In the genomic region with DNA sequence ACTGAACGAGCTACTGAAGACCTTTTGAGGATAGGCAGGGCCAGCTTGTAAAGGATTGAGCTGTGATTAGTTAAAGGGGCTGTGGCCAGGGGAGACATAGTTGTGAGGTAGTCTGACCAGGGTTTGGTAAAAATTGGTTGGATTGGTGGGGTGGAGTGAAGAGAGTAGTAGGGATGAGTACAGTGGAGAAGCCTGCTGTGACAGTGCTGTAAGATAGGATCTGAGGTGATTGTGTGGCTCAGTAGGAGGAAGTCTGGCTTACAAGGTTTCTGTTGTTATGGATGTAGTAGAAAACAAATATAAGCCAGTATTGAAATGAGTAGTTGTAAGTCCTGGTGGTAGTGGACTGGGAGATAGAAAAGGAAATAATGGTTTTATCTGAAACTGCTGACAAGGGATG, we compare ENCODE assay signal across 16 mouse cellular contexts.
"Had no signal": no experiment of that assay in that cellular context is flagged by ENCODE, and none has a peak within 500 bp of the region (broad histone marks: within the 10 kb centered on the region; RNA-seq: fewer than 3 reads in every experiment).

No protein-coding gene starts in this region.

- DNase-seq: retina, postnatal 1 day; right cerebral cortex, adult 18-20 months; right cerebral cortex, postnatal 14 days; right cerebral cortex, postnatal 25 days; right cerebral cortex, postnatal 4 days; spleen, adult 18-20 months; thymus, adult 18-20 months; thymus, adult 2 months; thymus, postnatal 14 days; thymus, postnatal 25 days; thymus, postnatal 36 days; thymus, postnatal 4 days had no signal

- H3K4me1 ChIP-seq: neural tube, embryonic 13.5 days; neural tube, embryonic 15.5 days; stomach, embryonic 15.5 days had no signal

- H3K27me3 ChIP-seq: neural tube, embryonic 13.5 days; neural tube, embryonic 15.5 days; stomach, embryonic 15.5 days had no signal

- H3K27ac ChIP-seq: neural tube, embryonic 13.5 days; neural tube, embryonic 15.5 days; stomach, embryonic 15.5 days; stomach, postnatal 0 days had no signal

- H3K9ac ChIP-seq: neural tube, embryonic 13.5 days; neural tube, embryonic 15.5 days; stomach, embryonic 15.5 days had no signal

- H3K4me3 ChIP-seq: neural tube, embryonic 13.5 days; neural tube, embryonic 15.5 days; stomach, embryonic 15.5 days had no signal
